Mouse (Mus musculus) liver, embryonic 11.5 days (tissue): ENCODE results near the gene Trip12. TPM values are rescaled to one million over a fixed set of nuclear protein-coding genes. Genes with fewer than 3 reads are reported as not detected.

Source experiments
- ATAC-seq: fragments of 200-750 bp; cut with Nextera tagmentation; replicated peaks from 2 replicates; pipeline ENCODE4 v1.8.0; 2017; ENCODE audit warnings: moderate number of reproducible peaks, mild to moderate bottlenecking, moderate TSS enrichment, moderate library complexity; ENCODE audit not compliant: low FRiP score
- DNase-seq: peaks from one replicate; pipeline ENCODE4 v3.0.0-alpha.2; 2017; ENCODE audit warnings: low spot score
- H3K27ac ChIP-seq: fragments of 300-500 bp; sonication (generic); 2 replicates; pipeline ENCODE4 v1.5.1; 2014; ENCODE audit warnings: mild to moderate bottlenecking, low read depth, low read length, control low read depth
- H3K27me3 ChIP-seq: fragments of 300-500 bp; sonication (generic); replicated peaks from 2 replicates; pipeline ENCODE4 v1.6.1; 2014; ENCODE audit warnings: low read length, mixed read lengths; ENCODE audit not compliant: control insufficient read depth, insufficient read depth
- H3K36me3 ChIP-seq: fragments of 300-500 bp; sonication (generic); 2 replicates; pipeline ENCODE4 v1.6.1; 2014; ENCODE audit warnings: mild to moderate bottlenecking, low read length, moderate library complexity, mixed read lengths; ENCODE audit not compliant: control insufficient read depth, insufficient read depth
- H3K4me1 ChIP-seq: fragments of 300-500 bp; sonication (generic); replicated peaks from 2 replicates; pipeline ENCODE4 v1.6.1; 2014; ENCODE audit warnings: low read length, mixed read lengths; ENCODE audit not compliant: control insufficient read depth, insufficient read depth
- H3K4me2 ChIP-seq: fragments of 300-500 bp; sonication (generic); 2 replicates; pipeline ENCODE4 v1.6.1; 2014; ENCODE audit warnings: mild to moderate bottlenecking, control low read depth, moderate library complexity
- H3K4me3 ChIP-seq: fragments of 300-500 bp; sonication (generic); 2 replicates; pipeline ENCODE4 v1.5.1; 2014; ENCODE audit warnings: low read depth, low read length, control low read depth
- H3K9ac ChIP-seq: fragments of 300-500 bp; sonication (generic); 2 replicates; pipeline ENCODE4 v1.6.1; 2014; ENCODE audit warnings: low read depth, low read length, control low read depth
- H3K9me3 ChIP-seq: fragments of 300-500 bp; sonication (generic); 2 replicates; pipeline ENCODE4 v1.6.1; 2016; ENCODE audit warnings: low read length, inconsistent platforms, mixed read lengths; ENCODE audit not compliant: control insufficient read depth
- WGBS: fragments of 180-500 bp; shearing (Covaris S2); extraction: QIAGEN DNeasy Blood & Tissue Kit; methylation state at CpG from one replicate; pipeline ENCODE4 v1.1.7; 2014; 5-methylcytosine and 5-hydroxymethylcytosine counted together
- polyA plus RNA-seq: library from polyadenylated mRNA; unstranded; fragments of >200 nt; fragmentation: Nextera tagmentation; extraction: Ambion mirVana; gene quantifications from 2 replicates; pipeline ENCODE4 v1.2.1, GENCODE M21; 2014

Gene Trip12
- polyA plus RNA-seq, 1 experiment from 2014 or later, result 78.1 TPM

DNA sequence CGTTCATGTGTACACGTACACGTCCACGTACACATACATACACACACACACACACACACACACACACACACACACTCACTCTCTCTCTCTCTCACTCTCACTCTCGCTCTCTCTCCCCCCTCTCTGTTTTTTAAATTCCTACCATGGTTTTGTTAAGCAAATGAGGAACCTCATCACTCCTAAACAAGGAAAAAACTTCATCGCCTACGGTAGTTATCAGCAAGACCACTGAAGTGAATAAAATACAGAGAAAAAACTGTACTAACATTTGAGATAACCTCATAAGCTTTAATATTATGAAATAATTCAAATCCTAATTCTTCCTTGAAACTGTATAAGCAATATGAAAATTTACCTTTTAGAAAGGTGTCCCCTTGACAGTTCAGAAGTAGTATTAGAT, 45.0 kb downstream of the Trip12 start:
- Histone ChIP-seq H3K4me2 (no peak overlapping the region), H3K9ac (no peak overlapping the region), H3K4me1 (no peaks in the 10 kb centered on the region), H3K9me3 (no peaks in the 10 kb centered on the region), H3K27ac (no peak overlapping the region), H3K36me3 (peaks cover 18% of the 10 kb centered on the region), H3K4me3 (no peak overlapping the region), H3K27me3 (no peaks in the 10 kb centered on the region)
- WGBS, result 91% methylated on average over 7 of the region's 7 CpGs
- no peak for DNase-seq
- no peak for ATAC-seq

DNA sequence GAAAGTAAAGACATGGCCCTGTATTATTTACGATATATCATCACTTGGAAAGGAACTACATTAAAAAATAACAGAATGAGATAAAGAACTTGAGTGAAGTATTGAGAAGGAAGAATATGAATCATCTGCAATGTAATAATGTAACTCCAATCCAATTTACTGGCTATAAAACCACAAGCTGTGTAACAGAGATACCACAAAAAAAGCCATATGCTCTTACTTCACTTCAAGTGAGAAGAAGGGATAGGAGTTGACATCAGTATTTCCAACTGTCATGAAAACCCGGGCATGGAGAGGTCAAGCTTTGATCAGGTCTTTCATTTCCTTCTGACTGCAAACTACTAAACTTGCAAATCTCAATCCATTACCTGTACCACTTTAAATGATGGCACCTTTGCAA, 48.9 kb downstream of the Trip12 start:
- Histone ChIP-seq H3K27me3 (no peaks in the 10 kb centered on the region), H3K9ac (no peak overlapping the region), H3K4me2 (no peak overlapping the region), H3K27ac (no peak overlapping the region), H3K4me1 (no peaks in the 10 kb centered on the region), H3K4me3 (no peak overlapping the region), H3K36me3 (peaks cover 23% of the 10 kb centered on the region), H3K9me3 (no peaks in the 10 kb centered on the region)
- WGBS, result 86% methylated on average over 2 of the region's 2 CpGs
- DNase-seq, result no peak
- no peak for ATAC-seq

DNA sequence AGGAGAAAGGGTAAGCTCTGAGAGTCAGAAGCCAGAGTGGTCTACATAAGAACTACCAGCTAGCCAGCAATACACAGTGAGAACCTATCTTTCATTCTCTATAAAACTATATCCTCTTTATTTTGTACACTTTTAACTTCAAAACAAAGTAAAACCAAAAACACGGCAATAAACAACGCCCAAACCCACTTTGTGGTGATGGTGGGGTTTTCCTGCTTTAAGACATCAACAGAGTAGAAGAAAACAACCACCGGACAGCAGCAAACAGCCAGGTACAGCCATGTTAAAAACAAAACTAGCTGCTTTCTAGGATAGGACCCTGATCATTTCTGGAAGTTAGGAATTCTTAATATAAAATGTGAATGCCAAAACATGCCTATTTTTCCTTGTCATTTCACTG, 59.7 kb downstream of the Trip12 start:
- Histone ChIP-seq H3K27me3 (no peaks in the 10 kb centered on the region), H3K4me3 (no peak overlapping the region), H3K4me2 (no peak overlapping the region), H3K9me3 (no peaks in the 10 kb centered on the region), H3K27ac (no peak overlapping the region), H3K36me3 (0 out of 2 replicates have a peak, but pooled peaks cover 3% of the 10 kb centered on the region), H3K9ac (no peak overlapping the region), H3K4me1 (no peaks in the 10 kb centered on the region)
- WGBS, result 86% methylated on average over 3 of the region's 3 CpGs
- no peak for ATAC-seq
- DNase-seq, result no peak

DNA sequence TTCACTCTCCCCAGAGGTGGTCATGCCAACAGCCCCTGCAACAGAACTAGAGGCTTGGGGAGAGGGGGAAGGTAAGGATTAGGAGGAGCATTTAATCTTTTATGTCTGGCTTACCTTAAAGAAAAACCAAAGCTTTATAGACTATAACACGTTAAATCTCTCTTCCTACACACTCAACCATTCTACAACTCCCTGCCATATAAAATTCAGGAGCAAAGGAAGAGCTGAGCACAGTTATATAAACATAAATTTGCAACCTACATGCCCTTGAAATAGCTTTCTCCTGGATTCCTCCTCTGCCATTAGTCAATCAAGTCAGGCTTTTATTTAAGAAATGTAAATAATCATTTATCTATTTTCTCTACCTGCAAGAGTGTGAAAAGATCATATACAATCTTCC, 62.9 kb downstream of the Trip12 start:
- Histone ChIP-seq H3K27me3 (no peaks in the 10 kb centered on the region), H3K27ac (no peak overlapping the region), H3K9me3 (no peaks in the 10 kb centered on the region), H3K36me3 (peaks cover 7% of the 10 kb centered on the region; the same call in 1 of the 2 replicates), H3K4me3 (no peak overlapping the region), H3K4me1 (no peaks in the 10 kb centered on the region), H3K9ac (no peak overlapping the region), H3K4me2 (no peak overlapping the region)
- ATAC-seq, result no peak
- no peak for DNase-seq
- 88% methylated on average over 1 of the region's 1 CpGs for WGBS

DNA sequence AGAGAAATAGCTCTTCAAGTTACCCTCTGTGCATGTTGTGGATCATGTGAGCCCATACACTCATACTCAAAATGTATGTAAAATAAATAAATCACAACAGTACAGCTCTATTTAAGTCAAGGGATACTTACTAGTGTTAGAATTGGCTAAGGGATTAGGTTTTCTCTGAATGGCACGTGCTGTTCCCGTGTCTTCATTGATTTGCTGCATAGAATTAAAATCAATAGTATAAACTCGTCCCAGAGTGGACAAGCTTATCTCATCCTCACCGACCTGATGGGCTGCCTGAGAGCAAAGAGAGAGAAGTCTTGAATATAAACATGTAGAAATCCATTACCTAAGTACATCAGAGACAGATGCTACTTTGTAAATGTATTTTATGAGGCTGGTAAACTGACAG, 81.5 kb downstream of the Trip12 start:
- Histone ChIP-seq H3K36me3 (peaks cover 17% of the 10 kb centered on the region), H3K4me2 (no peak overlapping the region)
- WGBS, result 71% methylated on average over 4 of the region's 4 CpGs

DNA sequence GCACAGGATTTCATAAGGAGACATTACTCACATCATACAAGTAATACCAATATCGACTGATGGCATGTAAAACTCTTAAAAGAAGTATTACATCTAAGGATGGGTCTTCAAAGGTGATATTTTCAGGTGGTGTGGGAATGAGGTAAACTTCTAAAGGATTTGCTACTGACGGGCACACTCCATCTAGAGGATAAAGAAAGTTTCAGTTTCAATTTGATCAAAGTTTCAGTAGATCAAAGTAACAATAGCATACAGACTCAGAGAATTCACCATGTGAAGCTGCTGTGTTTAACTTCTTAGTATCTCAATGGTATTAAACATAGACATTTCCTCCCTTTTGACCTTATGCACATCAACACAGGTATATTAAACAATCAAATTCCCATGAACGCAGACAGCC, 98.2 kb downstream of the Trip12 start:
- Histone ChIP-seq H3K4me1 (no peaks in the 10 kb centered on the region), H3K27me3 (no peaks in the 10 kb centered on the region), H3K4me3 (no peak overlapping the region), H3K4me2 (no peak overlapping the region), H3K9me3 (no peaks in the 10 kb centered on the region), H3K27ac (no peak overlapping the region), H3K9ac (no peak overlapping the region), H3K36me3 (peaks cover 14% of the 10 kb centered on the region; the same call in 1 of the 2 replicates)
- ATAC-seq (no peak), DNase-seq (no peak)
- WGBS, result 89% methylated on average over 3 of the region's 3 CpGs

More for the DNA sequence above, 81.5 kb downstream of the Trip12 start:
- no peaks in the 10 kb centered on the region for H3K4me1 ChIP-seq
- H3K27ac ChIP-seq, result no peak overlapping the region
- H3K9ac ChIP-seq, result no peak overlapping the region
- no peaks in the 10 kb centered on the region for H3K27me3 ChIP-seq
- H3K4me3 ChIP-seq, result no peak overlapping the region
- no peaks in the 10 kb centered on the region for H3K9me3 ChIP-seq
- DNase-seq, result no peak
- no peak for ATAC-seq

DNA sequence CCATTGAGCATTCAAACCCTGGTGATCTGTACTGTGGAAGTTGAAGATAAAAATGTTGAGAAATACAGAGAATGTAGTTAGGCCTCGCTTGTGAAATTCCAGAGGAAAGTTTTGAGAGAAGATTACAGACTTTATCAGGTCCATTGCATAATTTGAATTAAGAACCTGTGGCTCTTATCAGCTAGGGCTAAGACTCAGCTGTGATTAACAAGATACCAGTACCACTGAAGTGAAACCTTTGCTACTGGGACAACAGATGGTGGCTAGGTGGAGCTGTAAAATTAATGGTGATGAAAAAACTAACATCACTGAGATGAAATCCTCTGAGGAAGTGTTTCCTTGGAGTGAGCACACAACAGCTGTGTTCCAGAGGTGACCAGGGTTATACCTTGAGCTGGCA, 100.2 kb downstream of the Trip12 start:
- Histone ChIP-seq H3K4me2 (no peak overlapping the region), H3K9me3 (no peaks in the 10 kb centered on the region), H3K4me1 (no peaks in the 10 kb centered on the region), H3K36me3 (peaks cover 16% of the 10 kb centered on the region; the same call in 1 of the 2 replicates), H3K27me3 (no peaks in the 10 kb centered on the region), H3K4me3 (no peak overlapping the region), H3K27ac (no peak overlapping the region), H3K9ac (no peak overlapping the region)
- 69% methylated on average over 1 of the region's 1 CpGs for WGBS
- no peak for DNase-seq
- ATAC-seq, result no peak

DNA sequence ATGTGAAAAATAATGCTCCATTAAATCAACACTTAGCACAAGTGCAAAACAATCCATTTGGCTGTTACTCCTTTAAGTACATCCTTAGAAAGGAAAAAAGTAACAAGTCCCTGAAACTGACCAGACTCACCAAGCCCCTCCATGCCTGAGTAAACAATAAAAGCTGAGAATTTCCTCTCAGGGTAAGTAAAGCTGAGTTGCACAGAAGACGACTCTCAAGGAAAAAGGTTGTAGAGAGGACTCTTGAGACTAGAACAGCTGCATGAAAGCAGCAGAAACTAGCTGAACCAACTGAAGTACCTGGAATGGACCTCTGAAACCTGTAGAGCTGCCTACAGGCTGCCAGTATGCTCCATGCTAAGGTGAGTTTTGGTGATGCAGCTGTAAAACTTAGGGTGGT, 103.2 kb downstream of the Trip12 start:
- Histone ChIP-seq H3K36me3 (peaks cover 17% of the 10 kb centered on the region; the same call in 1 of the 2 replicates), H3K4me3 (no peak overlapping the region), H3K27me3 (no peaks in the 10 kb centered on the region), H3K9me3 (no peaks in the 10 kb centered on the region), H3K4me2 (no peak overlapping the region), H3K9ac (no peak overlapping the region), H3K4me1 (no peaks in the 10 kb centered on the region), H3K27ac (no peak overlapping the region)
- no peak for DNase-seq
- ATAC-seq, result no peak
- WGBS, result 80% methylated on average over 1 of the region's 1 CpGs

DNA sequence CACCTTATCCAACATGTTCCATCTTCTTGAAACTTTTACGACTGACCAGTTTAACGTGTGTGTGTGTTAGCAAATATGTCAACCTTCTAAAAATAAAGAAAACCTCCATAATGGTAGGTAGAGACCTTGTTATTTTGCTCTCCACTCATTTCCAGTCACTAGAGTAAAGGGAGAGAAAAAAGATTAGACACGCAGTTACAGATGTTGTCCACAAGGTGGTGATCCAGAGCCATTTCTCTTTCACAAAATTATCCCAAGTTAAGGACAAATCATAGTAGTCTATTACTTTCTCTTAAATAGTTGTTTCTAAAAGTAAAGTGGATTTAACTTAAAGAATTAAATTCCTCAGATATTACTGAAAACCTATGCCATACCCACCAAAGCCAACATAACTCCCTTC, 106.5 kb downstream of the Trip12 start:
- Histone ChIP-seq H3K4me3 (no peak overlapping the region), H3K4me2 (no peak overlapping the region), H3K4me1 (no peaks in the 10 kb centered on the region), H3K9ac (no peak overlapping the region), H3K36me3 (peaks cover 12% of the 10 kb centered on the region; the same call in 1 of the 2 replicates), H3K27ac (no peak overlapping the region), H3K9me3 (no peaks in the 10 kb centered on the region), H3K27me3 (no peaks in the 10 kb centered on the region)
- ATAC-seq (no peak), DNase-seq (no peak)
- 67% methylated on average over 3 of the region's 3 CpGs for WGBS
